Mouse (Mus musculus): ENCODE results near the gene Slc35b4.

DNA sequence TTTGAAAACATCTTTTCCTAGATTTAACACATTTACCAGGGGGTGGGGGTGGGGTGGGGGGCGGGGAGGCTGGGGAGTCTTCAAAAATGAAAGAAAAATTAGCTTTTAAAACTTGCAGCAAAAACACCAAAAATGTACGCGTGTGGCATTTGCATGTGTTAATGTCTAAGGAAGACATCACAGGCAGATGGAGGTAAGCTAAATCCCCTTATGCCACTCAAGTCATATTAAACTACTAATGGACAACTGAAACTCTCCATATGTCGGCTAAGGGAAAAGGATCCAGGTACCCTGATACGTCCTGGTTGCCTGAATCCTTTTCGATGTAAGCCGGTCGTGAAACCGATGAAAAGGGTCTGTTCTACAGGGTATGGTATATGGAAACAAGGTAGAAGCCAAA lies 27.8 kb downstream of the Slc35b4 start:
- TF ChIP-seq CTCF (IDR thresholded peaks at IDR 0.05; ENCODE audit: low read depth, low read length) (no peak), TAL1 (conservative IDR thresholded peaks at IDR 0.05; ENCODE audit: low read depth, low read length) (no peak), GATA1 (IDR thresholded peaks at IDR 0.05; ENCODE audit: borderline replicate concordance, low read length) (no peak), GATA2 (IDR thresholded peaks at IDR 0.05; ENCODE audit: borderline replicate concordance, low read depth, low read length) (no peak), POLR2AphosphoS5 (IDR thresholded peaks at IDR 0.05; ENCODE audit: insufficient replicate concordance, low read depth, low read length) (no peak)

Data from G1E (cell line).